Mouse (Mus musculus): ENCODE measurements around the gene Slc27a1. TPM values are rescaled to one million over a fixed set of nuclear protein-coding genes. Genes with fewer than 3 reads are reported as not detected.

The Slc27a1 gene
- total RNA-seq, 2 experiments from 2014 or later = 39.7 to 41.1 TPM

DNA sequence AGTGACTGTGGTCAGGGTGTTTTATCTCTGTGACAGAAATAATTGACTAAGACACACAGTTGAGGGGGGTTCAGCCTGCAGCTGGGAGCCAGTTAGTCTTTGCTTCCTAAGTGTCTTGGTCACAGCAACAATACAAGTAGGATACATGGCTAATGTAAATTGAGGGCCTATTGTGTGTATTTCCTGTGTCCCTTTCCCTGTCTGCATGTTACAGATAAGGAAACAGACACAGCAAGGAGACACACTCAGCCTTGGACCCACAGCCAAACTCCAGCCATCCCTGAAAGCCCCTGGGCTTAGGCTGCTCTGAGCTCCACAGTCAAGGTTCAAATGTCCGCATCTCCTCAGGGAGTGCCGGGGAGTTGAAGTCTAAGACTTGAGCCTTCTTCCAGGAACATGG lies 14.0 kb upstream of the Slc27a1 start:
- no peak for DNase-seq

- no peak for DNase-seq
Measured at GRCm38 (mm10) chr8:71558071-71558957, 10.4 kb upstream of the Slc27a1 start, which contains the start of gene Tmem221. TSS of gene Tmem221 (minus strand) at chr8:71558871.

DNA sequence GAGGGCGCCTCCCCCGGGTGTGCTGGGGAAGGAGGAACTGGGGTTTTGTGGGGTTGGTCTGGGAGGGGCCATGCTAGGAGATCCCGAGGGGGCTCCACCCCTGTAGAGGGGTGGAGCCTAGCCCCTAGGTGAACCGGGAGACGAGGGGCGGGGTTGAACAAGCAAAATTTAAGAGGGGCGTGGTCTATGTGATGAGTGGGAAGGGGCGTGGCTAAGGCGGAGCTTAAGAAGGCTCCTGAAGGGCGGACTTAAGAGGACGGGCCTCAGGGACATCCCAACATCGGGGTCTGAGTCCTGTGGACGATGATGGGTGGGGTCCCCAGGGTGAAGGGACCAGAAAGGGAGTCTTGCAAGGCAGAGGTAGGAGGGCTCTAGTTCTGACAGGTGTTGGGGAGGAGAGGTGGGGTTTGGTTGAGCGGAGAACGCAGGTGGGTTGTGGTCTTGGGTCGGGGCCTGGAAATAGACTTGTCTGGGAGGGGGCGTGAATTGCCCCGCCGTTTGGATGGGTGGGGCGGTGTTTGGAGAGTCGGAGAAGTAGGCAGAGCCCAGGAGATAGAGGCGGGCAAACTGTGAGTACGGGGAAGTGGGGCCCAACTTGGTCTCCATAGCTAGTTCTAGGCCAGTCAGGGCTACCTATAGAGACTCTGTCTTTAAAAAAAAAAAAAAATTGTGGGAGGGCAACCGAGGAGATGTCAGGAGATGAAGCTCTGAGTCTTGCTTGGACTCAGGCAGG lies 9.6 kb upstream of the Slc27a1 start:
- DNase-seq = peak; percentile 38

DNA sequence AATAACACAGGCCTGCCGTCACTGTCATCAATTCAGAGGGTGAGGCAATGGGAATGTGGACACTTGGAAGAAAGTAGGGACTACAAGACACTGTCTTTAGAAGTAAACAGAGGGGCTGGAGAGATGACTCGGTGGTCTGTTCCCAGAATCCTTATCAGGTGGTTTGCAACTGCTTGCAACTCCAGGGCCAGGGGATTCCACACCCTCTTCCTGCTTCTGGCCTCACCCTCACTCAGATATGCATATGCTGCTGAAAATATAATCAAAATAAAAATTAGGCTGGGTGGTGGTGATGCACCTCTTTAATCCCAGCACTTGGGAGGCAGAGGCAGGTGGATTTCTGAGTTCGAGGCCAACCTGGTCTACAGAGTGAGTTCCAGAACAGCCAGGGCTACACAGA lies 8.6 kb upstream of the Slc27a1 start:
- DNase-seq = no peak

- no peak for DNase-seq
Measured at GRCm38 (mm10) chr8:71560765-71561164, 7.9 kb upstream of the Slc27a1 start.

GRCm38 (mm10) chr8:71561401-71561800 lies 7.3 kb upstream of the Slc27a1 start:
- peak; percentile 62 for DNase-seq

DNA sequence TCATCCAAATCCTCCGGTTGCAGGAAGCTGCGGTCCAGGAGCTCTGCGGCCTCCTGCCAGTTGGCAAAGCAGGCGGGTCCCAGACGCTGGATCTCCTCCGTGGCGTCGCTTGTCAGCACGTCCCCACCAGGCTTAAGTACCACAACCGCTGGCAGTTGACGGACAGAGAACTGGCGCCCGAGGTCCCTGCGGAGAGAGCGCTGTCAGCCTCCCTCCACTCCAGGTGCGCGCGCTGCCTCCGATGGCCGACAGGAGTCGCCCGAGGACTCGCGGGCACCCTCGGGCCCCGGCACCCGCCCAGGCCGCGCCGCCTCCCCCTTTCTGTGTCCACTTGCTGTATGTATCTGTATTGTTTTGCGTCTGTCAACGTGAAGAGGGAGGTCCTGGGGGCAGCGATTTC lies 5.9 kb upstream of the Slc27a1 start:
- DNase-seq = peak; percentile 91

DNA sequence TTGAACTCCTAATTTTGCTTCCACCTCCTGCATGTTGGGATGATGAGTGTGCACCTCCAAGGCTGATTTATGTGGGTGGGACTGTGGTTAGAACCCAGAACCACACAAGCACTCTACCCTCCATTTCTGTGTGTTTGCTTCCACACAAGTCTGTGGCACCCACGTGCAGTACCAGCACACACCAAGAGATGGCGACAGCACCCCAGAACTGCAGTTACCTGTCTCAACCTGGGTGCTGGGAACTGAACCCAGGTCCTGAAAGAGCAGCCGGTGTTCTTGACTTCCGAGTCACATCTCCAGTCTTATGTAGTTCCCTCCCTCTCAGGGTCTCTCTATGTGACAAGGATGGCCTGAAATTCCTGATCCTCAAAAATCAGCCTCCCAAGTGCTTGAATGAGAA lies 4.7 kb upstream of the Slc27a1 start:
- no peak for DNase-seq

GRCm38 (mm10) chr8:71566501-71566900 lies 2.2 kb upstream of the Slc27a1 start, which contains the start of gene Nxnl1:
TSS of gene Nxnl1 (minus strand) at chr8:71566601.
- DNase-seq = no peak

GRCm38 (mm10) chr8:71567587-71567986 lies 1.1 kb upstream of the Slc27a1 start:
- DNase-seq = no peak

GRCm38 (mm10) chr8:71568941-71569340 lies 259 bp downstream of the Slc27a1 start:
- peak; percentile 26 for DNase-seq

DNA sequence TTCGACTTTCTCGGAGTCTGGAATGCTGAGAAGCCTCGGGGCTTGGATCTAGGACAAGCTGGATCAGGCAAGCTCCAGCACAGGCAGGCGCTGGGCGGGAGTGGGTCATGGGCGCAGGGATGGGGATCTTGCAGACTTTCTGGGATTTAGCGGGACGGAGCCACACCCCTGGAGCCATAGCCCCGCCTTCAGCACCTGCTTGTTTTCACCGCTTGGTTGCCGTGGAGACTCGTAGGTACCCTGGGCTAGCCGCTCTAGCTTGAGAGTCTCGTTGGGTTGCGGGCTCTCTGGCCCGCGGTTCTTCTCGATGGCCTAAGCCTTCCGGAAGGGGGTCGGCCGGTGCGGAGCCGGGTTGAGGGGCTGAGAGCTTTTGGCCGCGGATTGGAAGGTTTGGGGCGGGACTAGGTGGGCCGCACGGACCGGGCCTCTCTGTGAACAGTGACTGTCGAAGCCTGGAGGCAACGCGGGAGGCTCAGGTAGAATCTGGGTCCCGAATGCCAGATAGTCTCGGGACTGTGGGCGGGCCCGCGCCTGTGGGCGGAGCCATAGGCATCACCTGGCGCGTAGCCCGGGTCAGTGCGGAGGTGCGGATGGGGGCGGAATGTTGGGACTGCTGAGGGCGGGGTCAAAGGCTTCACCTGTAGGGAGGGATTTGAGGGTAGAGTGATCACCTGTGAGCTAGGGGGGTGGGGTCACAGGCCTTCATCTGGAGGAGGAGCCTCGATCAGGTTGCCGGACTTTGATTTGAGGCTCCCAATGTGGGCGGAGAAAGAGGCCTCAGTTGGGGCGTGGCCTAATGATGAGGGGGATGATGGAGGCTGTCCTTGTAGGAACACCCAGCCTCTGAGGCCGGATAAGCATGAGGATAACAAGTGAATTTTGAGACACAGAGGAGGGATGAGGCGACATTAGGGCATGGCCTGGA lies 946 bp downstream of the Slc27a1 start:
- peak; percentile 71 for DNase-seq

DNA sequence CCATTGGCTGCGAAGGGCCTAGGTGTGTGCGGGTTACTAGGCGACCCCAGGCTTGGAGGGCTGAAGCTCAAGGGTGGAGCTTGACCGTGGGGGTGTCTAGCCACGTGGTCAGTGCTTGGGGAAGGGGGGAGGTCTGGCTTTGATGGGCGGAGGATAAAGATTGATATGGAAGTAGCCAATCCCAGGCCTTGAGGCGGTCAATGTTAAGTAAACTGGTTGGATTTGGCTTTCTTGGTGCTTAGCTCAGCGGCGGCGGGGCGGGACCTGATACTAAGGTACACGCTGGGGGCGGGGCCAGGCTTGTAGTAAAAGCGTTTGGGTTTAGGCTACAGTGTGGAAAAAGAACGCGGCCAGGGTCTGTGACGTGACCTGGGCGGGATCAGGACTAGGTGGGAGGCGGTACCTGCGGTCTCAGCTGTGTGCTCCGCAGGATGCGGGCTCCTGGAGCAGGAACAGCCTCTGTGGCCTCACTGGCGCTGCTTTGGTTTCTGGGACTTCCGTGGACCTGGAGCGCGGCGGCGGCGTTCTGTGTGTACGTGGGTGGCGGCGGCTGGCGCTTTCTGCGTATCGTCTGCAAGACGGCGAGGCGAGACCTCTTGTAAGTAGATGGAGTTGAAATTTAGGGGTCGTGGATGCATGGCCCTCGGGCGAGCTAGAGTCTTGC lies 1.7 kb downstream of the Slc27a1 start:
- DNase-seq = peak; percentile 79

GRCm38 (mm10) chr8:71572077-71572476 lies 3.4 kb downstream of the Slc27a1 start:
- no peak for DNase-seq

DNA sequence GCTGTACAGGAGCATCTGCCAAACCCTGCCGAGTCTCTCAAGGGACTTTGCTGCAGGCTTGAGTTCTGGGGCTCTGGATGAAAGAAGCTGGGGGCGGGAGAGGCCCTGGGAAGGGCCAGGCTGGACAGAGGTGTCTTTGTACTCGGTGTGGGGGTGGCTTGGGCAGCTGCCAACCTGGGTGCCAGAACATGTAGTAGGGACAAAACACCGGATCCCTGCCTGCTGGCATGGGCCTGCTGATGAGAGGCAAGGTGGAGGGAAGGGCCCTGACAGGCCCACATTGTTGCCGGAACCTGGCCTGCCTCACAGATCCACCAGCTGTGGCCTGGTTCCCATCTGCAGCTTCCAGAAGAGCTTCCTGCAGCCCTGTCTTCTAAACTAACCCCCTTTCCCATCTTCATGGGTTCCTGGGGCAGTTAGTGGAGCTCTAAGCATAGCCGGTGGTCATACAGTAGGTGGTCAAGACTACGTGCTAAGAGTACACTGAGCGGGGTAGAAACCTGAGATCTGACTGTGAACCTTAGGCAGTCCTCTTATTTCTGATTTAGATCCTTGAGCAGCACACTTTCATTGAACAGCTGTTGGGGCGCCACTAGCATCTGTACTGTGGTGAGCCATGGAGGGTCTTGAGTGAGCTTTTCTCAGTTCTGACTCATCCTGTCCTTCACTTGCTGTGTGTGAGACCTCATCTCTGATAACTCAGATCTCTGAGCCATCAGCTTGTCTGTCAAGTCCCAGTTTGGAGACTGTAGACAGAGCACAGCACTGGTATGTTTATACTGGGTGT lies 4.4 kb downstream of the Slc27a1 start:
- peak; percentile 61 for DNase-seq

DNA sequence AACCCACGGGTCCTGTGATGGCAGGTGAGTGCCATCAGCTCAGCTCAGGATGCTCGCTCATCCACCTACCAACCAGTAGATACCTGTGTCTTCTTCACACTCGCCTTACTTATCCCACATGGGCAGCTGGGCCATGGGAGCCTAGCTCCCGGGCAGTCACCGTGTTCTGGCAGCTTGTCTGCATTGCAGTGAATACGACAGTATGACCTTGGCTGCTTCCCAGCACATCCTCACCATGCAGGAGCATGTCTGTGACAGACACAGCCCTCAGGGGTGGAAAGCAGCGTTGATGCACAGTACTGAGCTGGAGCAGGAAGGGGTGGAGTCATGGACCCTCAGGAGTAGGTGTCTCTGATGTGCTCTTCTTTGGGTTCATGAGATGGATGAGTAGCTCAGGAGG lies 5.7 kb downstream of the Slc27a1 start:
- no peak for DNase-seq

DNA sequence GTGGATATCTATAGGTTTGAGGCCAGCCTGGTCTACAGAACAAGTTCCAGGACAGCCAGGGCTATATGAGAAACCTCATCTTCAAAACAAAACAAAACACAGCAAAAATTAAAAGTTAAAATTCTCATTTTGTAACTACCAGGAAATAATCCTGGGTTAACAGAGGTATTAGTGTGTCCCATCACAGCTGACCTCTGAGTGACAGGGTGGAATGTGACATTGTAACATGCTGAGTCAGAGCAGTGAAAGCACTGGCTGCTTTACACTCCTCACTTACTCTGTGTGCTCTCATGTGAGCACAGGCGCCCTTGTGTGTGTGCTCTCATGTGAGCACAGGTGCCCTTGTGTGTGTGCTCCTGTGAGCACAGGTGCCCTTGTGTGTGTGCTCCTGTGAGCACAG lies 6.3 kb downstream of the Slc27a1 start:
- DNase-seq = no peak

GRCm38 (mm10) chr8:71577856-71578387 lies 9.2 kb downstream of the Slc27a1 start:
- no peak for DNase-seq

- DNase-seq = no peak
Measured at GRCm38 (mm10) chr8:71579009-71579408, 10.3 kb downstream of the Slc27a1 start.

DNA sequence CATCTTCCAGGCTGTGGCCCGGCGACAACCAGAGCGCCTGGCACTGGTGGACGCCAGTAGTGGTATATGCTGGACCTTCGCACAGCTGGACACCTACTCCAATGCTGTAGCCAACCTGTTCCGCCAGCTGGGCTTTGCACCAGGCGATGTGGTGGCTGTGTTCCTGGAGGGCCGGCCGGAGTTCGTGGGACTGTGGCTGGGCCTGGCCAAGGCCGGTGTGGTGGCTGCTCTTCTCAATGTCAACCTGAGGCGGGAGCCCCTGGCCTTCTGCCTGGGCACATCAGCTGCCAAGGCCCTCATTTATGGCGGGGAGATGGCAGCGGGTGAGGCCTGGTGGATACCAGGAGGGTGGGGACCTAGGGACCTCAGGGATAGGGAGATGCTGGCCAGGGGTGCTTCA lies 10.8 kb downstream of the Slc27a1 start:
- peak; percentile 64 for DNase-seq

DNA sequence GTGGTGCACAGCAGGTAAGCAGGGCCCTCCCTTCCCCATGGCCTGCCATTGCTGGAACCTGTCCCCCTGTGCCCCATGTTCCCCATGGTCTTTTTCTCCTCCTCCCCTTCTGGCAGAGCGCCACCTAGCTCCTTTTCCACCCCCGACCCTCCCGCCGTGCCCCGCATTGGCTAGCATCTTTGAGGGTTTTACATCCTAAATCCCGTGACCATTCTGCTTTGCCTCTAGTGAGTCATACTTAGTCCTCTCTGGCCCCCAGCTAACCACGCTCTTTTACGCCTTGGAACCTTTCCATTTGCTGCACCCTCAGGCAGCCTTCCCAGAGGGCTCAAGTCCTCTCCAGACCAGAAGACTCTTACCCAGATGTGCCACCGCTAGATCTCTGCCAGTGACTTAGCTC lies 11.5 kb downstream of the Slc27a1 start:
- DNase-seq = no peak
